Mouse (Mus musculus) brain, embryonic 14.5 days (tissue): Measurements from ENCODE around the gene Trmt2a. TPM values are rescaled to one million over a fixed set of nuclear protein-coding genes. Genes with fewer than 3 reads are reported as not detected.

ENCODE experiments used
- DNase-seq: peaks from one replicate; pipeline ENCODE4 v3.0.0-alpha.2; 2011; ENCODE audit warnings: low read depth
- CTCF ChIP-seq: fragments of 200-500 bp; IDR thresholded peaks from 2 replicates; pipeline ENCODE4 v1.5.1; 2012; ENCODE audit warnings: inconsistent platforms, mild to moderate bottlenecking, moderate library complexity, borderline replicate concordance; ENCODE audit not compliant: insufficient read depth, insufficient read length; ENCODE audit errors: extremely low read depth
- POLR2A ChIP-seq: fragments of 200-500 bp; IDR thresholded peaks from 2 replicates; pipeline ENCODE4 v1.6.1; 2012; ENCODE audit warnings: mild to moderate bottlenecking, inconsistent platforms, borderline replicate concordance; ENCODE audit not compliant: poor library complexity, insufficient read depth, insufficient read length, severe bottlenecking; ENCODE audit errors: extremely low read depth
- polyA plus RNA-seq: library from polyadenylated mRNA; depleted of rRNA; stranded (reverse); fragments of >200 nt; gene quantifications from 2 replicates; pipeline ENCODE4 v1.2.3, GENCODE M21; 2012; rRNA removed

Gene Trmt2a
- polyA plus RNA-seq = 83.5 and 111 TPM in 2 replicates

DNA sequence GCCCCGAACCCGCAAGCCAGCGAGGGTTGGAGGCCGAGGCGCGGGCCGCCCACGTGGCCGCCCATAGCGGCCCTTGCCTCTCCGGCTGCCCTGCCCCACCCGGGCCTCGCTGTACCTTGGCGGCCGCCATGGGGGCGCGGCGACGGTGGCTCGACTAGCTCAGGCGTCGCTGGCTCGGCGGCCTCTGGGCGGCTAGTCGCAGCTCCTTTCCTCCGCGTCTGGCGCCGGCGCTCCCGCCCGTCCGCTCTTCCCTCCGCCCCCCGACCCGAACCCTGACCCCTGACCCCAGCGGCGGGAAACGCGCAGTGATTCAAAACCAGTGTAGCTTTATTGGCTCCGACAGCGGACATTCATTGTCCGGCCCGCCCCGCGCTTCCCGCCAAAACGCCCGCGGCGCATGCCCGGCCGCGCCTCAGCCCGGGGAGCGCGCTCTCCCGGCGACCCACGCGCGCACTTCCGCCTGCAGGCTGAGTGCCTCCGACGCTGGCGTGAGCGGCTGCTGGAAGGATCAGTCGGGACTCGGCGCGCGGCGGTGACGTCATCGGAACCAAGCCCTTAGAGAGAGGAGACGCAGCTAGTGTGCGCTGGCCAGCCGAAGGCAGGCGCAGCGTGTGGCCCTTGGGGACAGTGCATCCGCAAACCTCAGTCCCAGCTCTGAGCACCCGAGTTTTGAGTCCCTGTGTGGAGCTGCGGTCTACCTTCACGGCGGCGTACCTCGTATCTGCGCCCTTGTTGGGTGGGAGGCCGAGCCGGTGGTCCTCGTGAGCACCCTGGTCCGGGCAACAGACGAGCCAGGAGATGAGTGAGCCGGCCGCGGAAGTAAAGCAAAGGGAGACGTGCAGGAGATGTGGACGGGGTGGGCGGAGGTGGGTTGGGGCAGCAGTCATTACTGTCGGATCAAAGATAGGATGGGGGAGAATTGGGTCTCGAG lies at the start of gene Trmt2a, which contains the start of gene Ranbp1:
TSS of gene Trmt2a (plus strand) at position 247 of the 931 bp plus-strand sequence.
TSS of gene Ranbp1 (minus strand) at position 300 of the 931 bp plus-strand sequence.
- peak; percentile 100 for DNase-seq
- TF ChIP-seq POLR2A = peak; percentile 75
- TF ChIP-seq CTCF = no peak

DNA sequence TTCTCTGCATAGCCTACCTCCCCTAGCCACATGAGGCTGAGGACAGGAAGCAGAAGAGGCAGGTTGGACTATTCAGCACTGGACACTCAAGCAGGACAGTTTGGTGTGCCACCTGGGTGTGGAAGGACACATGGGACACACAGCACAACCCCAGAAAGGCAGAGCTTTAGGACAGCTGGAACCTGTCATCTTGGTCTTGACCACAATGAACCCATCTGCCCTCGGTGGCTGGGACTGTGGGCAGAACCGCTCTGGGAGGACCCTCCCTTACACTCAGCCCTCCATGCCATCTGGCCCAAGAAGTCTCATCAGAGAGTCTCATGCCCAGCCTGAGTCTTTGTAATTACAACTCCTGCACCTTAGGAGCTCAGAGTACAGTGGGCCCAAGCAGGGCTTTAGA lies 48.4 kb upstream of the Trmt2a start:
- no peak for TF ChIP-seq POLR2A
- TF ChIP-seq CTCF = no peak
- DNase-seq = no peak

DNA sequence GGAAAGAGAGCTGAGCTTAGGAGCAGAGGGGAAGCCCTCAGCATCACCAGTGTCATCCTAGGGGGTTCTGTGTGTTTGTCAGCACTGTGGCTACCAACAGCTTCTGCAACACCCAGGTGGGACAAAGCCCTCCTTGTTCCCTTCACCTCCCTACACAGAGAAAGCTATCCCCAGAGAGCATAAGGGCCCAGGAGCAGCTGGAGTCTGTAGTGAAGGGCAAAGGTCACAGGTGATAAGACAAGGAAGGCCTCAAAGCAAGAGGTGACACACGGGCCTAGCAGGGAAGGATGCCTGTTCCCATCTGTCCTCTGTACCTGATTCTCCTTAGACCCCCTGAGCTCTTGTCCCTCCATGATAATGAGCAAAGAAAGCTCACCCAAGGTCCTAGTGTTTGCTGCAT lies 46.9 kb upstream of the Trmt2a start:
- TF ChIP-seq CTCF (no peak), POLR2A (no peak)
- no peak for DNase-seq

DNA sequence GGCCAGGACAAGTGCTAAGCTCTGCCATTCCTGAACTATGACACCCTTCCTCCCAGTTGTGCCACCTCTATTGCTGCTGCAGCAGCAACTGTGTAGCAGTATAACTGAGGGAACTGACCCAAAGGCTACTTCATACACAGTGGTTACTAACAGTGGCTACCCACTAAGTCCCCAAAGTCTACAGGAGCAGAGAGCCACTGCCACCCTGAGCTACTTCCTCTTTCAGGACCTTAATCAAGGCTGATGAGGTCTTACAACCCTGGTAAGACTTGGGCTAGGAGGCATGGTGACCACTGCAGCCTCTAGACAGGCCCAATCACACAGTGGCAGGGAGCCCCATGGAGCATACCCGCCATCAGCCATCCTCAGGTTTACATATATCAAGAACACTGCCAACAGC lies 46.4 kb upstream of the Trmt2a start:
- no peak for TF ChIP-seq POLR2A
- no peak for TF ChIP-seq CTCF
- no peak for DNase-seq

DNA sequence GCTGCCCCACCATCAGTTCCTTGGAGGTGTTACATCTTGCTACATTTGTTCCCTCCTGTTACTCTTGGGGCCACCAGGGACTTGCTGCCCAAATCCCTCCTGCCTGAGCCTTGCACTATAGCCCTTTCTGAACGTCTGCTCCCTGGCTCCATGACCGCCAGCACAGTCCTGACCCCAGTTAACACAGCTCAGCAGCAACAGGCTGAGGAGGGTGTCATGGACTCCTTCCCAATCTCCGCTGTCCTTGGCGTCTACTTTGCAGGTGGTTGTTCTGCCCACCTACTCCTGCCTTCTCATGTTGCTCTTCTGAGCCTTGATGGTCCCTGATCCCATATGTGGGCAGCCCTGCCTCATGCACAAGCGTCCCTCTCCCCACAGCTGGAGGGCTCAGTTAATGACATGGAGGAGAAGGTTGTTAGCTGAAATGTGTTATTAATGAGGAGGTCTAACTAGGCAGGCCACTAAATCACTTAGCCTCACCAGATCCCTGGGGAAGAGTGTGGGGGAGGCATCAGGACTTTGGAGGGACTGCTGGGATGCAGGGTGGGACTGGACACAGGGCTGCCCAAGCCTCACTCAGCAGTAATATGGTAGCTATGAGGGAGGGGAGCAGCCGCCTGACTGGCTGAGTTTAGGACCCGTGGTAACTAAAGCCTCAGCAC lies 44.9 kb upstream of the Trmt2a start:
- TF ChIP-seq POLR2A (no peak), CTCF (no peak)

DNA sequence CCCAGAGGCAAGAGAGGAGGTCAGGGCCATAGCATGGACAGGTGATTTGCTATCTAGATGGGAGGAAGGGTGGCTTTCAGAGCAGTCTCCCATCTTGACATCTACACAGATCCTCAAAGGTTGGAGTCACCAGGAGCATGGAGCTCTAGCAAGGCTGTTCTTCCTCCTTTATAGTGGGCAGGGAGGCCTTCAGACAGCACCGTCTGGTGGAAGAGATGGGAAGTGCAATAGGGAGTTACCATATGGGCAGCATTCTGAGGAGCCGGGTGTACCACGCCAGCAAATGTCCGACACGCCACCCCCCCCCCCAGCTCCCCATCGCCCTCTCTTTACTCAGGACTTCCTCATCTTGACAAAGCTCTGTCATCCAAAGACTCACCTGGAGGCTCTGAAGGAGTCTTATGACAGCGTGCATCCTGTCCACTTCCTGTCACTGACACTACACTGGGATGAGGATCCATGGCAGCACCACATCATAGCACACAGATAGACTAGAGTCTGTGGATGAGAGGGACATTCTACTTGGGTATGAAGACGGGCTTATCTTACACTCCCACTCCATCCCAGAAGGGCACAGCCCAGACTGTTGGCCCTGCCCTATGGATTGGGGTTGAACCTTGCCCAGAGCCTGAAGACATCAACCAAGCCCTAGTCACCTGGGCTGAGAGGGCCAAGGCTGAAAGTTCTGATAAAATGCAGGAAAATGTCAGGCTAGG lies 37.6 kb upstream of the Trmt2a start:
- peak; percentile 68 for DNase-seq
- TF ChIP-seq POLR2A (no peak), CTCF (peak; percentile 88)

More for the DNA sequence above, 44.9 kb upstream of the Trmt2a start:
- DNase-seq = no peak

DNA sequence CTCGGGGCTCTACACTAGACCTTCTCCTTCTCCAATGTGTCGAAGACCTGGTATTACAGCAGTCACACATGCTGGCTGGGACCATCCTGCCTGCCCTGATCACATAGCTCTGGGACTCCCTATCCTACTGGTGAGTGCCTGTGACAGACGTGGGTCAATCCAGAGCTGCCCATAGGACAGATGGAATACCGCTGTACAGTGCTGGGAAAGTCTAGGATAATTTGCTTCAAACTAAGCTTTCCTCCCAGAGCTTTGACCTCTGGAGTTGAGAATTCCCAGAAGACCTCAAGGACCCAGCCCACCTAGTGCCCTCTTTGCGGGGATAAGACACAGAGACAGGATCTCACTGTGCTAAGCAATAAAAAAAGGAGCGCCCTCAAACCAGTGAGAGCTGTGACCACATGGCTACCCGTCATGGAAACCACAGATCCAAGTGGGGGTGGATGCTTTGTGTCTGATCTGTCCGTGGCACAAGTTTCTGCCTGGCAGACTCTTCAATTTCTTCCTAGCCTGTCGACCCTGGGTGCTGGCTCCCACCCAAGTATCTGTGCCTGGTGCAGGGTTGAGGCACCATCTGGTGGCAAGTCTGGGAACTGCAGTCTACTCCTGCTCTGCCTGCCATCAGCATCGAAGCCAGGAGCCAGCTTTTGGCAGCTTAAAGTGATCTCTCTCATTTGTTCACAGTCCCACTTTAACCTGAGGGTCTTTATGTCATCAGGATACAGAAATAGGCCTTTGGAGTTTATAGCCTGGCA lies 36.9 kb upstream of the Trmt2a start:
- peak; percentile 94 for DNase-seq
- TF ChIP-seq CTCF = peak; percentile 99
- no peak for TF ChIP-seq POLR2A

DNA sequence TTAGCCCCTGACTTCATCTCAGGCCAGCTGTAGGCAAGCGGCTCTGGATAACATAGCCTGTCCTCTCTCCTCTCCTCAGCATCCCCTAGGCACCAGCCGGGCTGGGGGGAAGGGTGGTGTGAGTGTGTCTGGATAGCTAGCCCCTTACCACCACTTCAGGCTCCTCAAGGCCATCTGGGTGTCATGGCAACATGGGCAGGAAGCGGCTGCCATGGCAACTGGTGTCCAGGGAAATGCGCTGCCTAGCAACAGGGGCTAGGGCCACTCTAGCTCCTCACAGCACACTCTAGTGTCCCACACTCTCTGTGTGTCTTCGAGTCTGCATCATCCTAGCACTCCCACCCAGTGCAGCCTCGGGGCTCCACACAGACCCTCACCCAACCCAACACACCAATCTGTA lies 34.8 kb upstream of the Trmt2a start:
- peak; percentile 97 for DNase-seq
- TF ChIP-seq CTCF (no peak), POLR2A (no peak)

DNA sequence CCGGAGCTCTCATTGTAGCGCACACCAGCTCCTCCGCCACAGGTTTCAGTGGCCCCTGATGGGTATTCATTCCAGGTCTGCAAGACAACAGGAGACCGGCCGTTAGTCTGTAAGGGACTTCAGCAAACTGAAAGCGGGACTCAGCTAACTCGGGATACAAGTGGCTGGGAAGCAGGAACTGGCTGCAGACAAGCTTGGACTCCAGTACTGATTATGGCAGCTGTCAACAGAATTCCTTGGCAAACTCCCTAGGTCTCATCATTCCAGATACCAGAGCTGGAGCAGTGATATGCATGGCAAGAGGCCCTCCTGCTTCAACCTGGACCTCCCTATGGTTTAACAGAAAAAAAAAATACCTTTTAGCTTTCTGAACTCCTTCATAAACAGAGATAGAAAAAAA lies 33.6 kb upstream of the Trmt2a start:
- no peak for TF ChIP-seq POLR2A
- TF ChIP-seq CTCF = no peak
- DNase-seq = peak; percentile 46

DNA sequence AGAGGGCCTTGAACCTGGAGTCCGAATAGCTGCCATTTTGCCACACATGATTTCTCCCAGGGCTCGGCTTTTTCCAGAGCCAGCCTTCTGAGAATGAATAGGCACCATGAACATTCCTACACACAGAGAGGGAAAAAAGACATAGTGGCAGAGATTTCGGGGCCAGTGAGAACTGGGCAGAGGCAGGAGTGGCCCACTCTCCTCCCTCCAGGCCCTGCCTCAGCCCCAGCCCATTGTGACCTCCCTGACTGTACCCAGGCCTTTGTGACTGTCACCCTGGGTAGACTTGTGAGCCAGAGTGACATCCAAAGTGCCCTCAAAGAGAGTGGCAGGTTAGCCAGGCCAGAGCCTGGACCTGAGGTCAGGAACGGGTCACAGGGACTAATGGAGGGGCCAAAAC lies 30.9 kb upstream of the Trmt2a start, which contains the start of gene Ccdc188:
TSS of gene Ccdc188 (plus strand) at position 301 of the 400 bp plus-strand sequence.
- TF ChIP-seq CTCF (no peak), POLR2A (no peak)
- no peak for DNase-seq

DNA sequence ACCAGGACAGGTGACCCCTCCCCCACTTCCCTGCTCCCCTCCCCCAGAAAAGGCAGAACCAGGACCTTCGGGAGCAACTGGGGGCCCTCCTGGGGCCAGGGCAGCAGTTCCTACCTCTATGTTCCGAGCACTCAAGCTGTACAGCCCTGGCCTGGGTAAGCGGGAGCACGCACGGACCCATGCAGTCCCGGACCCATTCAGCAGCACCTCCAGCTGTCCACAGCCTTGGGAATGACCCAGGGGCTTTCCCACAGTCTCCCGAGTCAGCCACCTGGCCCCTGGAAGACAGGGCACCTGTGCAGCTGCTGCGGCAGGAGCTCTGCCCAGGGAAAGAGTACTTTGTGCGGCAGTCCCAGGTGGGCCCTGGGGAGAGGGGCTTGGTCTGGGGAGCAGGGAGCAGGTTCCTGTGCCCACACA lies 29.9 kb upstream of the Trmt2a start:
- TF ChIP-seq CTCF (no peak), POLR2A (no peak)
- no peak for DNase-seq

DNA sequence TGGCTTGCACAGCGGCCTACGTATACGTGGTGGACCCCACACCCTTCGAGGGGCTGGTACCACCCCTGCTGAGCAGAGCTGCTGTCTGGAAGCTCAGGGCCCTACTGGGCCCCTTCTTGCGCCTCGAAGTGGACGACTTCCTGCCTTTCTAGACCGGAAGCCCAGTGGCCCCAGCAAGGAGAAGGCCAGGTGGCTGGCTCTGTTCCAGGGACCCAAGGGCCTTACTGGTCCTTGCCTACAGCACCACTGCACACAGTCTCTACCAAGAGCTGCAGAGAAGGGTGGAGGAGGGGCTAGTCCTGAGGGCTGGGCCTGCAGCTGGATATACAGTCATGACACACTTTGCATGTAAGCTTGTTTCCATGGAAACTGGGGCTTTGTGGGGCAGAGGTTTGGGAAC lies 28.5 kb upstream of the Trmt2a start:
- peak; percentile 50 for DNase-seq

More for the DNA sequence above, 28.5 kb upstream of the Trmt2a start:
- TF ChIP-seq POLR2A (no peak), CTCF (no peak)
